In the genomic region with DNA sequence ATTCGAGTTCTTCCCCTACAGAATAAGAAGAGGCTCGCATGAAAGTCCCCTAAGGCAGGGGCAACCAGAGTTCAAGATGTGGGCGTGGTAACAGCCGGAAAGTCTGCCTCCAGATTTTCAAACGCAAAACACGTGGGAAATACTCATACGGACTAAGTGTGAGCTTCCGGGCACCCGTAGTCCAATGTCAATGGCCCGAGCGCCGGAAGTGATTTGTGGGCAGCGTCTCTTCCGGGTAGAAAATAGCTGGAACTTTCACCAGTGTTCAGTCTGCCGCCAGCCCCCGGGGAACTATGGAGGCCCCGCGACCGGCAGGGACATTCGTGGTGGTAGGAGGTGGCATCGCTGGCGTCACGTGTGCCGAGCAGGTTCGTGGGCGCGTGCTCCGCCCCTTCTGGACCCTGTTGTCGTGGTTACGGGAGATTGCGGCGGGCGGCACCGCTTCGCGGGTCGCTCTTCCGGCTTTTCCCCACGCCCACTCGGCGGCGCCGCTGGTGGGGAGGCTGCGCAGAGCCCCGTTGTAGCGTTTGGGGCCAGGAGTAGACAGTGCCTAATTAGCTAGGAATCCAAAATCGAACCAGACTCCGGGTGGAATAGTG, we compare ENCODE assay signal across 8 mouse cellular contexts. TPM values are rescaled to one million over a fixed set of nuclear protein-coding genes. Genes with fewer than 3 reads are reported as not detected.
DNase-seq lines count a peak whose midpoint lies in the region; ATAC-seq and TF ChIP-seq lines count a peak whose summit lies in the region.

A gene (plus strand): TSS at position 215 of the 599 bp plus-strand sequence.

- H3K9me3 ChIP-seq in heart, embryonic 10.5 days: no peaks in the 10 kb centered on the region
- no peaks in the 10 kb centered on the region for H3K9me3 ChIP-seq in kidney, embryonic 15.5 days (replicated peaks)

- TF ChIP-seq POLR2A in bone marrow macrophage, adult 2 months (IDR thresholded peaks at IDR 0.05; ENCODE audit: borderline replicate concordance, low read depth, low read length): no peak
- peak; percentile 73 for TF ChIP-seq POLR2A in embryonic fibroblast, embryonic 13.5 days (IDR thresholded peaks at IDR 0.05; ENCODE audit: low read depth, low read length)

- peak within 1 kb of the TSS; percentile 57 for H3K4me2 ChIP-seq in kidney, embryonic 15.5 days

- ATAC-seq in kidney, embryonic 15.5 days (replicated peaks; ENCODE audit: low FRiP score): peak; percentile 96
- ATAC-seq in monocyte, adult 5-6 weeks (replicated peaks; ENCODE audit: insufficient number of reproducible peaks, low FRiP score, low TSS enrichment, poor library complexity, severe bottlenecking): peak; percentile 80

- H3K9ac ChIP-seq in kidney, embryonic 15.5 days: peak within 1 kb of the TSS; percentile 57

- H3K36me3 ChIP-seq in heart, embryonic 10.5 days: peaks cover 12% of the 10 kb centered on the region; the same call in 1 of the 2 replicates
- peaks cover 14% of the 10 kb centered on the region for H3K36me3 ChIP-seq in kidney, embryonic 15.5 days

- H3K27me3 ChIP-seq in heart, embryonic 10.5 days (ENCODE audit: insufficient read depth, poor library complexity, severe bottlenecking): no peaks in the 10 kb centered on the region
- H3K27me3 ChIP-seq in kidney, embryonic 15.5 days: no peaks in the 10 kb centered on the region

- peaks cover 3% of the 10 kb centered on the region; the same call in 1 of the 2 replicates for H3K4me1 ChIP-seq in bone marrow macrophage, adult 2 months (ENCODE audit: control insufficient read depth, insufficient read depth, low read length)
- peaks cover 1% of the 10 kb centered on the region; the same call in 1 of the 2 replicates for H3K4me1 ChIP-seq in embryonic fibroblast, embryonic 13.5 days (ENCODE audit: control insufficient read depth, insufficient read depth, low read length)
- peaks cover 5% of the 10 kb centered on the region; the same call in 1 of the 2 replicates for H3K4me1 ChIP-seq in heart, embryonic 10.5 days
- H3K4me1 ChIP-seq in kidney, embryonic 15.5 days: peaks cover 9% of the 10 kb centered on the region

- DNase-seq in A20 (ENCODE audit: low read depth, low spot score) (peak; percentile 94), liver (peak; percentile 87)
- DNase-seq in heart, embryonic 10.5 days (ENCODE audit: low spot score): peak; percentile 94
- peak; percentile 69 to 82 for DNase-seq in spleen, postnatal 4 days (ENCODE audit: low spot score in 2 of 2)

- no peak for TF ChIP-seq CTCF in bone marrow macrophage, adult 2 months (IDR thresholded peaks at IDR 0.05; ENCODE audit: low read depth, low read length)
- TF ChIP-seq CTCF in embryonic fibroblast, embryonic 13.5 days (IDR thresholded peaks at IDR 0.05; ENCODE audit: borderline replicate concordance, insufficient read depth, low read length): no peak

- WGBS in heart, embryonic 10.5 days: under 1% methylated on average over 48 of the region's 48 CpGs
- under 1% methylated on average over 48 of the region's 48 CpGs for WGBS in kidney, embryonic 15.5 days

- peak within 1 kb of the TSS; percentile 98 for H3K4me3 ChIP-seq in bone marrow macrophage, adult 2 months (ENCODE audit: insufficient read depth, low read length)
- H3K4me3 ChIP-seq in embryonic fibroblast, embryonic 13.5 days (ENCODE audit: insufficient read depth, low read length): peak within 1 kb of the TSS; percentile 64
- H3K4me3 ChIP-seq in heart, embryonic 10.5 days: peak within 1 kb of the TSS; percentile 75
- H3K4me3 ChIP-seq in kidney, embryonic 15.5 days (replicated peaks): peak within 1 kb of the TSS; percentile 60

- peak within 1 kb of the TSS; percentile 99 for H3K27ac ChIP-seq in bone marrow macrophage, adult 2 months (ENCODE audit: insufficient read depth, low read depth, low read length)
- H3K27ac ChIP-seq in embryonic fibroblast, embryonic 13.5 days (ENCODE audit: insufficient read depth, low read length): peak within 1 kb of the TSS; percentile 97
- H3K27ac ChIP-seq in heart, embryonic 10.5 days: peak within 1 kb of the TSS; percentile 90
- peak within 1 kb of the TSS; percentile 81 for H3K27ac ChIP-seq in kidney, embryonic 15.5 days

RNA-seq across cellular contexts. Expression of the gene that starts here (rescaled TPM):
- 11.1 and 11.9 TPM in 2 replicates for polyA plus RNA-seq in bone marrow macrophage, adult 2 months (2012; ENCODE audit: insufficient read depth, insufficient read length, missing spikeins)
- 15.3 and 17.8 TPM in 2 replicates for polyA plus RNA-seq in embryonic fibroblast, embryonic 13.5 days (2011; ENCODE audit: insufficient read length, low read depth, missing spikeins)
- polyA plus RNA-seq in heart, embryonic 10.5 days (2016; fragmentation: Nextera tagmentation; extraction: Ambion mirVana): 13.8 and 14.3 TPM in 2 replicates
- polyA plus RNA-seq in kidney, embryonic 15.5 days (2015; fragmentation: Nextera tagmentation; extraction: Ambion mirVana): 17.5 and 17.6 TPM in 2 replicates
- total RNA-seq in monocyte, adult 5-6 weeks (2017): 22.0 to 38.2 TPM (median 30.7 TPM) in 3 replicates

Comparison
In these comparisons a context has a peak if more than half of its experiments do, and no peak if none do; other contexts are left out.
1. Peak in every context shown above with its lines: DNase-seq, ATAC-seq, H3K4me3 ChIP-seq and H3K27ac ChIP-seq.